Mouse (Mus musculus): Measurements from ENCODE around the gene Immp2l.

GRCm38 (mm10) chr12:41647675-41648074, 623.8 kb downstream of the Immp2l start:
- TF ChIP-seq GATA1 (IDR thresholded peaks at IDR 0.05; ENCODE audit: borderline replicate concordance, low read length) (no peak), FLI1 (IDR thresholded peaks at IDR 0.05; ENCODE audit: low read length) (no peak)
